Mouse (Mus musculus) heart, adult 2 months (tissue): Measurements from ENCODE around the gene Nrp1.

Source experiments
- CTCF ChIP-seq: fragments of 200-600 bp; IDR thresholded peaks from 2 replicates; pipeline ENCODE4 v1.8.1; 2022; ENCODE audit warnings: antibody characterized with exemption, mild to moderate bottlenecking, moderate library complexity
- POLR2A ChIP-seq: fragments of 200-500 bp; IDR thresholded peaks from 2 replicates; pipeline ENCODE4 v1.6.1; 2011; ENCODE audit warnings: mild to moderate bottlenecking, low read depth, low read length, control low read depth; ENCODE audit not compliant: insufficient read depth

GRCm38 (mm10) chr8:128547361-128547760 lies 189.0 kb downstream of the Nrp1 start:
- TF ChIP-seq CTCF (no peak), POLR2A (no peak)
